Comparison of ENCODE assay signal across 9 mouse cellular contexts in the genomic region with DNA sequence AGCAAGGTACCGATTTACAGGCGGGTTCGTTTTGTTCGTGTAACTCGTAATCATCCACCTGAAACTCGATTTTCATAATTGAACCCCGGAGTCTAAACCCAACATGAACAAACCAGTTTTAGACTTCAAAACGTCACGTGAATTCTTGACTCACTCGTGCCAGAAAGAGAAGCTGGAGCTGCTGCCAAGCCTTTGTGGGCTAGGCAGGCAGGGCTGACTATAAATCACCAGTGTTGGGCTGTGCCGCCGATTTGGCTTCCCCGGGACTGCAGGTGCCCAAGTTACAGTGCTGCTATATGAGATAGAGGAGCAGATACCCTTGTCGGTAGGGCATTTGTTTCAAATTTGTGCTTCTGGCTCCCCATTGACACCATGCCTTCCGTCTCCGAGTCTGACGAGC. TPM values are rescaled to one million over a fixed set of nuclear protein-coding genes. Genes with fewer than 3 reads are reported as not detected.
DNase-seq lines count a peak whose midpoint lies in the region; ATAC-seq and TF ChIP-seq lines count a peak whose summit lies in the region.
"Had no signal": no experiment of that assay in that cellular context is flagged by ENCODE, and none has a peak within 500 bp of the region (broad histone marks: within the 10 kb centered on the region; RNA-seq: fewer than 3 reads in every experiment).

Aox4 (plus strand) TSS at position 195 of the 400 bp plus-strand sequence.

- no peak for TF ChIP-seq CTCF in forebrain, postnatal 0 days (IDR thresholded peaks at IDR 0.05; ENCODE audit: low read depth)

- peak; percentile 84 for ATAC-seq in forebrain, postnatal 0 days
- ATAC-seq in forebrain, embryonic 11.5 days (replicated peaks; ENCODE audit: low FRiP score): no peak
- peak; percentile 92 for ATAC-seq in common myeloid progenitor, adult 5-6 weeks (replicated peaks; ENCODE audit: low read depth, poor library complexity, severe bottlenecking)
- ATAC-seq in hindbrain, embryonic 13.5 days (ENCODE audit: low FRiP score): no peak

- H3K9ac ChIP-seq in forebrain, postnatal 0 days: peak within 1 kb of the TSS; percentile 52
- no peak within 1 kb of the TSS for H3K9ac ChIP-seq in forebrain, embryonic 11.5 days (ENCODE audit: low read length)
- H3K9ac ChIP-seq in hindbrain, embryonic 13.5 days: no peak within 1 kb of the TSS
- H3K9ac ChIP-seq: hindbrain, embryonic 15.5 days had no signal

- no peaks in the 10 kb centered on the region for H3K36me3 ChIP-seq in forebrain, postnatal 0 days (ENCODE audit: insufficient read depth)
- H3K36me3 ChIP-seq in forebrain, embryonic 11.5 days (ENCODE audit: control insufficient read depth, insufficient read depth, low read length): no peaks in the 10 kb centered on the region
- H3K36me3 ChIP-seq in hindbrain, embryonic 13.5 days: no peaks in the 10 kb centered on the region
- H3K36me3 ChIP-seq: hindbrain, embryonic 15.5 days had no signal

- peak within 1 kb of the TSS; percentile 38 for H3K4me2 ChIP-seq in forebrain, postnatal 0 days (ENCODE audit: low read depth)
- H3K4me2 ChIP-seq in forebrain, embryonic 11.5 days (ENCODE audit: low read depth, low read length, severe bottlenecking): no peak within 1 kb of the TSS
- no peak within 1 kb of the TSS for H3K4me2 ChIP-seq in hindbrain, embryonic 13.5 days
- H3K4me2 ChIP-seq: hindbrain, embryonic 15.5 days had no signal

- intact Hi-C loops in gastrocnemius, postnatal 14 days (cut with DNase I; ENCODE audit: low total_unique reads): no loop called here

- H3K27me3 ChIP-seq in forebrain, postnatal 0 days (ENCODE audit: insufficient read depth, low read length): no peaks in the 10 kb centered on the region
- H3K27me3 ChIP-seq in forebrain, embryonic 11.5 days (ENCODE audit: control insufficient read depth, insufficient read depth, low read length): no peaks in the 10 kb centered on the region
- no peaks in the 10 kb centered on the region for H3K27me3 ChIP-seq in hindbrain, embryonic 13.5 days
- H3K27me3 ChIP-seq: hindbrain, embryonic 15.5 days had no signal

- DNase-seq in forebrain, postnatal 0 days: peak; percentile 78
- no peak for DNase-seq in forebrain, embryonic 11.5 days (ENCODE audit: low spot score)
- peak; percentile 29 for DNase-seq in layer of hippocampus, adult 9-11 months
- peak; percentile 34 for DNase-seq in right cerebral cortex, adult 18-20 months
- no peak for DNase-seq in gastrocnemius, postnatal 14 days
- no peak for DNase-seq in spleen, postnatal 14 days (ENCODE audit: low spot score in 2 of 2)

- WGBS in forebrain, postnatal 0 days: 60% methylated on average over 17 of the region's 17 CpGs
- WGBS in forebrain, embryonic 11.5 days: 86% methylated on average over 17 of the region's 17 CpGs
- WGBS in hindbrain, embryonic 13.5 days: 82% methylated on average over 17 of the region's 17 CpGs

- H3K4me1 ChIP-seq in forebrain, postnatal 0 days (ENCODE audit: insufficient read depth): peaks cover 4% of the 10 kb centered on the region; the same call in 1 of the 2 replicates
- H3K4me1 ChIP-seq in forebrain, embryonic 11.5 days (replicated peaks; ENCODE audit: control insufficient read depth, insufficient read depth, low read length): no peaks in the 10 kb centered on the region
- H3K4me1 ChIP-seq in hindbrain, embryonic 13.5 days (replicated peaks): no peaks in the 10 kb centered on the region
- H3K4me1 ChIP-seq: hindbrain, embryonic 15.5 days had no signal

- no peaks in the 10 kb centered on the region for H3K9me3 ChIP-seq in forebrain, postnatal 0 days (ENCODE audit: low read length)
- no peaks in the 10 kb centered on the region for H3K9me3 ChIP-seq in forebrain, embryonic 11.5 days (ENCODE audit: control insufficient read depth, low read length)
- no peaks in the 10 kb centered on the region for H3K9me3 ChIP-seq in hindbrain, embryonic 13.5 days
- H3K9me3 ChIP-seq: hindbrain, embryonic 15.5 days had no signal

- peak within 1 kb of the TSS; percentile 83 for H3K27ac ChIP-seq in forebrain, postnatal 0 days (ENCODE audit: low read depth, low read length)
- no peak within 1 kb of the TSS for H3K27ac ChIP-seq in forebrain, embryonic 11.5 days (ENCODE audit: low read depth, low read length)
- no peak within 1 kb of the TSS for H3K27ac ChIP-seq in hindbrain, embryonic 13.5 days
- H3K27ac ChIP-seq: hindbrain, embryonic 15.5 days had no signal

- H3K4me3 ChIP-seq in forebrain, postnatal 0 days (ENCODE audit: low read depth, low read length): peak within 1 kb of the TSS; percentile 17; the same call in 1 of the 2 replicates
- no peak within 1 kb of the TSS for H3K4me3 ChIP-seq in forebrain, embryonic 11.5 days (ENCODE audit: low read depth, low read length)
- H3K4me3 ChIP-seq in hindbrain, embryonic 13.5 days: no peak within 1 kb of the TSS
- H3K4me3 ChIP-seq: hindbrain, embryonic 15.5 days had no signal

RNA-seq across cellular contexts. Expression of gene Aox4, which starts in this region (rescaled TPM):
- 0.95 and 1.8 TPM in 2 replicates for total RNA-seq in forebrain, postnatal 0 days (2014; rRNA removed)
- 1.0 and 1.2 TPM in 2 replicates for polyA plus RNA-seq in forebrain, postnatal 0 days (2015; fragmentation: Nextera tagmentation; extraction: Ambion mirVana)
- polyA plus RNA-seq in forebrain, embryonic 11.5 days (2014; fragmentation: Nextera tagmentation; extraction: Ambion mirVana): 0.07 TPM in 1 of 2 replicates, not detected in the other
- total RNA-seq in common myeloid progenitor, adult 5-6 weeks (2017): 0.10 and 0.27 TPM in 2 replicates
- total RNA-seq in gastrocnemius, postnatal 14 days (2021): under 1 TPM in 1 of 2 experiments, not detected in 1; 0.14 TPM
- 0.18 and 0.34 TPM in 2 replicates for polyA plus RNA-seq in hindbrain, embryonic 13.5 days (2015; fragmentation: Nextera tagmentation; extraction: Ambion mirVana)

Comparison
In these comparisons a context has a peak if more than half of its experiments do, and no peak if none do; other contexts are left out.
1. DNase-seq: peak in forebrain, postnatal 0 days (single experiment), layer of hippocampus, adult 9-11 months (single experiment) and right cerebral cortex, adult 18-20 months (single experiment); none in forebrain, embryonic 11.5 days (single experiment), gastrocnemius, postnatal 14 days (single experiment) and spleen, postnatal 14 days (0 of 2).
2. Peak in ATAC-seq in common myeloid progenitor, adult 5-6 weeks; RNA of the gene not detected or under 1 TPM.